Mouse (Mus musculus): ENCODE results near the gene Dixdc1. TPM values are rescaled to one million over a fixed set of nuclear protein-coding genes. Genes with fewer than 3 reads are reported as not detected.

The Dixdc1 gene
- total RNA-seq, 2 experiments from 2014 or later: 9.9 to 10.1 TPM

DNA sequence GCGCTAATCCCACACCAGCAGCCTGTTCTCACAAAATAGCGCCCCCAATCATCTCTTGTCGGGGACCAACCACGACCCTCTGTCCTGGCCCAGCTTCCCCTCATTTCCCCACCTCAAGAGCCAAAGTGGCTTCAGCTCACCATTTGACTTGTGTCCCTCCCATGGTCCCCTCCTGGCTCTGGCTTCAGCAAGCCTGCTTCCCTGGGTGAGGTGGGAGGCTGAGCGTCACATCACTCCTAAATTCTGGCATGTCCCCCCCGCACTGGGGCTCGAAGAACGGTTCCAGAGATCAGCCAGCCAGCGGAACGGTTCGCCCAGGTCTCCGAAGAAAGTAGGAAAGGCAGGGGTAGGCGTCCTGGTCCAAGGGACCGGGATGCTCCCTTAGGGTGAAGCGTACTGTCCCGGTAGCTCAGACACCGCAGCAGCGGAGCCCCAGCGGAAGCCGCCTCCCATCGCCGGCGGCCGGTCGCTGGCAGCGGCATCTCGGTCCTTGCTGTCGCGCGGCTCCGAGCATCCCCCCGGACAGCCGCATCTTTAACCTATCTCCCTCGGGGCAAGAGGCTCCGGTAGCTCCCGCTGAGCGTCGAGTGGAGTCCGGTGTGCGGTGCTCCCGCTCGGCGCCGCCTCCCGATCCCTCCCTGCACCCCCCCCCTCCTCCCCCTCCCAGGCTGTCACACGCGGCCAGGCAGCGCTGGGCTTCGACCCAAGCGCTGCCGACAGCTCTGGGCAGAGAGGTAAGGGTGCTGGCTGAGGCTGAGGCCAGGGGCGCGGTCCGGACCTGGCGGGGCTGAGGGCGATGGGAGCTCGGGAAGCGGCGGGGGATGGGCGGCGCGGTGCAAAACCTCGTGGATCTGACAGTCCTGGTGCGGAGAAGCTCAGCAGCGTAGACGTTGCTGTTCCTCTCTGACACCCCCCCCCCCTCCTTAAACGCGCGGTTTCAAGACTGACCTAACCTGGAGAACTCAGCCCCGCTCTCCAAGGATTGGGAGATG lies 40.6 kb downstream of the Dixdc1 start:
- peak; percentile 39 for DNase-seq

DNA sequence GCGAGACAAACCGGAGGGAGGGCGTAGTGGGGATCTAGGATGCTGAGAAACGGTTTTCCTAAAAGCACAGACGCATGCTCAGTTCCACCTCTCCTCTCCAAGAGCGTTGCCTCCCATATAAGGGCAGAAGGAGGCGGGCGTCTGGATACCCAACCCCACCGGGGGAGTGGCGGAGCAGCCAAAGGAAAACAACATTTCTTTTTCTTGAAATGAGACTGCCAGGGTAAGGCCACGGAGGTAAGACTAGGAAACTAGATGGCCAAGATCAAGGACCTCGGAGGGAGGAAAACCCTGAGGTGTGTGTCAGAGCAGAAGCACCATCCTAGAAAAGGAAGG lies 41.6 kb downstream of the Dixdc1 start:
- DNase-seq: peak; percentile 74

DNA sequence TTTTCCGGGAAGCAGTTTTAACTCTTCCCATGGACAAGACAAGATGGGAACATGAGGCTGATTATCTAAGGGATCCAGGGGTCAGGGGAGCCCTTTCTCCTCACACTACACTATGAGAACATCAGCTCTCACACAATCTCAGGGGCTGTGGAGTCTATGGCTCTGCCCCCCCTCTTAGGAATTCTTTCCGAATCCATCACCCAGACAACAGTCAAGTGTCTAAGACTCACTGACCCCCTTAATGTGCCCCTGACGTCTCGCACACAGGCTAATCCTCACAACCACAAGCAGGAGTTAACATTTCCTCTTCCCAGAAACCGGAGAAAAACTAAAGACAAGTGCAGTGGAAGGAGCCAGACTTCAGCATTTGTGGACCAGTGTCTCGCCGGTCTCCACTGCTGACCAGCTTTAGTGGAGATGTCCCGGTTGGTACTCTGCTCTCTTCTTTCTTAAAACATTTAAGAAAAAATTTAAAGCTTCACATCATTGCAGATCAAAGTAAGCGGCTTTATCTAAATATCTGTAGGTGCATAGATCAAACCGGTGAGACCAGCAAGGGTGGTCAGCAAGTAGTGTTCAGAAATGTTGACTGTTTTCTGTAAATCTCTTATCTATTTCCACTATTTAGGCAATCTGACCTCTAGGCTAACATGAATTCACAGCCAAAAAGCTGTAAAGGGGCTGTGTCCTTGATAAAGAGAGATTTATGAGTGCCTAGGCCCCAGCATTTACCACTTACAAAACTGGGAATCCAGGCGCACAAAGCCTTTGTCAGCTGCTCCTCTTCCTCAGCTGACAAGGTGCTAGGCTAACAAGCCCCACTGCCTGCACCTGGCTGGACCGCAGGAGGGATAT lies 42.2 kb downstream of the Dixdc1 start:
- DNase-seq: no peak

DNA sequence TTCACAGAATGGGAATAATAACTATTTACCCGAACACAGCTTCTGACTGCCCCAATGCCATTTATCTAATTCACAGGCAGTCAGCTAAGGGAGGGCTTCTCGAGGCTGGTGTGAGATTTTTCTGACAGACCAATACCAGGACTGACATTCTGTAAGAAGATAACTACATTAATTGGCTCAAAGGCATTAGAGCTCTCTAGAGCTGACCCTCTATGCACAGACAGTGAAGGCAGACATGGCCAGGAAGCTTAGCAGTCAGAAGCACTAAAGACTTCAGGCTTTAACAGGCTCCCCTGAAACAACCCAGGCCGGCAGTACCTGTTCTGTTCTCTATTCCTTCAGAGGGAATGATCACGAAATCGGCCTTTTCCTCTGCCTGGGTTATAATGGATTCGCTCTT lies 44.2 kb downstream of the Dixdc1 start:
- no peak for DNase-seq

DNA sequence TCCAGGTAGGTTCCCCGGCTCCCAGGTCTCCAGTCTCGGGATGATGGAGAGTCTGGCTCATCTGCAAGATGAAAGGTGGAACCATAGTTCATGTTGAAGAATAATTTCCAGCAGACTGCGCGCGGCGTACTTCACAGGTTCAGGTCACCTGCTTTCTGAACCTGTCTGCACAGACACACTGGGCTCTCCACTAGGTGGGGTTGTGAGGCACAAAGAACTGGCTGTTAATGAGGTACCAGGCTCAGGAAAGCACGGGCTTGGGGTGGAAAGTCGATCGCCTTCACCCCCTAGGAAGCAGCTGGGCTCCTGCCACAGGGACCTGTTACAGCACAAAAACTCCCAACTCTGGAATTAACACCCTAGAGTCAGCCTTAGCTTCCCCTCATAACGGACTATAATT lies 45.7 kb downstream of the Dixdc1 start:
- peak; percentile 57 for DNase-seq

DNA sequence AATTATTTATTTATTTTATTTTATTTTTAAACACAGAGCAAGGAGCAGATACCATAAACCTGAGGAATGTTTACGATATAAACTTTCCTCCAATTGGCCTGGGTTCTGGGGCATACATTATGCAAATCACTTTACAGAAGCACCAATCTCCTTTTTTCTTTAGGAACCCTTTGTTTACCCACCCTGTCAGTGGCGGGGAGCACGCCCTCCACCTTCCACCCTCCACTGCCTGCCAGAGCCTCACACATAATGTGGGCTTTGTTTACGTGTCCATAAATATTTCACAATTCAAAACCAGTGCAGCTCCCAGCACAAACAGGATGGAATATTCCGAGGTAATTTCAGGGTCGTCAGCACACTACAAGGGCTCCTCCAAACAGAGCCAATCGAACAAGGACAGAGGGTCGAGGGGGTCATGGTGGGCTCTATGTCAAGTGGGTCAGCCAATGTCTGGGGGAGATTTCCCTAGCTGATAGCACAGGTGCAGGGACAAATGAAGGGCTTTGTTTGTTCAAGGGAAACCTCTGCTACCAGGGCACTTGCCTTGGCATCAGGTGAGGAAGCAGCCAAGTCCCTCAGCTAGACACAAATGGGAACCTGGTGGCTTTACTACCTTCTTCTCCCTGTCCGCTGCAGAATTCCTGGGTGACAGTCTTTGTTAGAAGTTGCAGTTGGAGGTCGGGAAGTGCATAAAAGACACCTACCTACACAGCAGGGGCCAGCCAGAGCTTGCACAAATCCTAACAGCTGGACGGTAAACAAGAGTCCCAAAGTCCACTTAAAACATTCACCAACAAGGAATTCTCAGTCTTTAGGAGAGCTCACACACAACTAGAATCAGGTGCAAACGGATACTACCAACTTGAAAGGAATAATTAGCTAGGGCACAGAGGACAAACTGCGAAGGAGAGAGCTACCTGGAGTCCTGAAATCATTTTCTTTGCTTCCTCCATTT lies 46.4 kb downstream of the Dixdc1 start:
- no peak for DNase-seq

DNA sequence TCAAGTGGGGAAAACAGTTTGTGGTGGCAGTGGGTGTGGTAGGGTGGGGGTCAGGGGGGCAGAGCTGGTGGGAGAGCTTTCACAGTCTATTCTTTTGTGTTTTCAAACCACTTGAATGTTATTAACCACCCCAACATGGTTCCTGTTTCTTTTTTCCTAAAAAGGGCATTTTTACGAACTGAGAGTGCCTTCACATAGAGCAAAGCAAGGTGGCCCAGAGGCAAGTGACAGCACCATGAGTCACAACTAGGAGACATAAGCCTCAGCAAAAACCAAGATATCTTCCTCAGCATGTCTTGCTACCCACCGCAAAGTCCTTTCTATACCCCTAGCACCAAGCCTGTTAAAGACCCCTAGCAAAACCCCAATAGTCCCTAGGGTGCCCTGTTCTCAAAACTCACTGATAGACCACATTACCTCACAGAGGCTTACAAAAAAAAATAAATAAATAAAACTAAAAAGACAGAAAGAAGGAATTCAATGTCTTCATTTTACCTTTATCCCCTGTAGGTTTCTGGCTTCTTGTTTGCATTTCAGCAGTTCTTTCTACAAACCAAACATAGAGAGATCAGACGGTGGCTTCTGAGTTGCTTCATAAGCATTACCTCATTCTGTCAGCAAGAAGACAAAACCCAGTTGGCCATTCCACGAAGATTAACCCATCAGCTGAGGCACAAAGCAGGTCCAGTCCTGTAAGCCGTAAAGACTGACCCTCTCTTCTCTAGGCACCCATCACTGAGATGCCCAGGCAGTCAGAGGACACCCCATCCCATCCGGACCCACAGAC lies 52.3 kb downstream of the Dixdc1 start:
- no peak for DNase-seq

DNA sequence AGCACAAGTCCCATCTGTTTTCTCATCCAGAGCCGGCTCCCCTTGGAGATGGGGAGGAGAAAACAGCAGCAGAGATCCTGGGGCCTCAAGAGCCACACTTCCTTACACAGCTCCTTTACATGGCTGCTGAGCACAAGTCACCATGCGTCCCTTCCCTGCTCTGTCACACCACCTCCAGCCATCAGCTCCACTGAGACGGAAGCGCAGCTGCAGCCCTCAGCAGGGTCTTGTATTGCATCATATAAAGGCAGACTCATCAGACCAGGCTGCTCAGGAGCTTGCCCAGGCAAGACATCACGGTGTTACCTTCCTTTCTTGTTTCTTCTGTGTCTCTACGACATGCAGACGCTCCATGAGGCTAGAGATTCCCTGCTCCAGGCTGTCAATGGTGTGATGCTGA lies 57.6 kb downstream of the Dixdc1 start:
- DNase-seq: no peak

DNA sequence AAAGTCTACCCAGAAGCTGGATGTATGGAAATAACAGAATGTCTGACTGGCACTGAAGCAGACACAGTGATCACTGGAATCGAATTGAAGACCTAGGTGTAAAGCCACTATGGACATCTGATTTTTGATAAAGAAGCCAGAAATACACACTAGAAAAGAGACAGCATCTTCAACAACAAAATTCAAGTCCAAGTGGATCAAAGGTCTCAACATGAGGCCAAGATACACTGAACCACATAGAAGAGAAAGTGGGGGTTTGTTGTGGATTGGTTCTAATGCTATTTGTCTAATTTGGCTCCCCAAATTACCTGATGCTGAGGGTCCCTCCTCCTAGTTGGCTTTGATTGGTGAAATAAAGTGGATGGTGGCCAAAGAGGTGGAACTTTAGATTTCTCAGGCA lies 59.9 kb downstream of the Dixdc1 start:
- no peak for DNase-seq

DNA sequence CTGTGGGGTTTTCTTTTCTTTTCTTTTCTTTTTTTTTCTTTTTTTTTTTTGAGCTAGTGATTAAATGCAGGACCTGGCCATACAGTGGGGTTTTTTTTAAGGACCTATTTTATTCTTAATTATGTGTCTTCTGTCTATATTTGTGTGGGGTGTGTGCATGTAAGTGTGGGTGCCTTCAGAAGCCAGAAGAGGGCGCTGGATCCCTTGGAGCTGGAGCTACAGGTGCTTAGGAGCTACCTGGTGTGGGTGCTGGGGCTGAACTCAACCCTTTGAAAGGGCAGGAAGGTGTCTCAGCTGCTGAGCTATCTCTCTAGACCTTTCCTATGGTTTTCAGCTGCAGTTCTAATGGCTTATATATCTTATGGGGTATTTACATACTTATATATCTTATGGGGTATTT lies 64.5 kb downstream of the Dixdc1 start:
- DNase-seq: no peak

DNA sequence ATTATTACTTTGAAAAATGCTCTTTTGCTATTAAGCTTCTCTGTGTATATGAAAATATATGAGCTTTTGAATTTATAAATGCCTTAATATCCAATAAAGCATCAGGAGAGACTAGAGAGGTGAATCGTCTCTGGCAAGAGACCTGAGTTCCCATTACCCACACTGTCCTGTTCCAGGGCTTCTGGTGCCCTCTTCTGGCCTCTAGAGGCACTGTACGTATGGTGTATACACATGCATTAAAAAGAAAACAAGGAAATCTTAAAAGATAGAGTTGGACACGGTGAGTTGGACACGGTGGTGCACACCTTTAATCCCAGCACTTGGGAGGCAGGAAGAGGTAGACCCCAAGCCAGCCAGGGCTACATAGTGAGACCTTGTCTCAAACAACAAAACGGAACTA lies 68.6 kb downstream of the Dixdc1 start:
- peak; percentile 61 for DNase-seq

DNA sequence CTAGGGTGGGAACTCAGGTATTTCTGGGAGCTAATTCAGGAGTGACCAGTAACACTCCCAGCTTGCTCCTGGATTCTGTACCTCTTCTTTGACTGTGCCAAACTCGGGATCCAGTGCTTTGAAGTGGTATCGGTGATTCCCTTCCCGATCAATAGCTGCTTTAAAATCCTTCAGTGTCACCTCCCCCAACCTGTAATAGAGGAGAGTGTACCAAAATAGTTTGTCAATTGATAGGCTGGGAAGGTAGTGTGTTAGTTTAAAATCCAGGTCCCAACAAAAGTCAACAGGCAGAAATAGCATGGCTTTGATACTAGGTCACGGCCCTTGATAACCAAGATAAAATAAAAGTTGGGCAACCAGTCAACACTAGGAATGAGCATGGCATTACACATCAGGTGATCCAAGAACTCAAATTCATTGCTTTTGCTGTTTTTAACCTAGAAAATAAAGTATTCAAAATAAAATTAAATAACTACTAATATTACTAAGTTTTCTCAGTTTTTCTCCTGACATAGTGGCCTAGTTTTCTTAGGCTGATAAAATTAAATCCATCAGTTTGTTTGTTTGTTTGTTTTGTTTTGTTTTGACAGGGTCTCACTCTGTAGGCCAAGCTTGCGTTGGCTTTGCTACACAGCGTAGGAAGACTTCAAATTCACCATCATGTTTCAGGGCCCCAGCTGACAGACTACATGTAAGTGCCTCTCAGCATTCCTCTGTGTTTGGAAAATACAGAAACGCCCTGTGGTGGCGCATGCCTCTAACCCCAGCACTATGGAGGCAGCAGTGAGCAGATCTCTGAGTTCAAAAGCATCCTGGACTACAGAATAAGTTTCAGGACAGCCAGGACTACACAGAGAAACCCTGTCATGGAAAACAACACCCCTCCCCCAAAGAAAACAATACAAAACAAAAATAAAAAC lies 71.5 kb downstream of the Dixdc1 start:
- DNase-seq: no peak

DNA sequence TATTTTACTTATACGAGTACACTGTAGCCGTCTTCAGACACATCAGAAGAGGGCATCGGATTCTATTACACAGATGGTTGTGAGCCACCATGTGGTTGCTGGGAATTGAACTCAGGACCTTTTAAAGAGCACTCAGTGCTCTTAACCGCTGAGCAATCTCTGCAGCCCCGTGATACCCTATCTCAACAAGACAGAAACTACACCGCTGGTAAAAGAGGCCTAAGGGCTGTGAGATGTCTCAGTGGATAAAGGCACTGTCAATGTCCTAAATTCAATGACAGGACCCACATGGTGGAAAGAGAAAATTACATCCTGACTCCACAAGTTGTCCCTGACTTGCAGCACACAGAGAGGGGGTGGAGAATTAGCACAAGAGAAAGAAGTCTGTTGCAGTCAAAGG lies 72.9 kb downstream of the Dixdc1 start:
- no peak for DNase-seq

DNA sequence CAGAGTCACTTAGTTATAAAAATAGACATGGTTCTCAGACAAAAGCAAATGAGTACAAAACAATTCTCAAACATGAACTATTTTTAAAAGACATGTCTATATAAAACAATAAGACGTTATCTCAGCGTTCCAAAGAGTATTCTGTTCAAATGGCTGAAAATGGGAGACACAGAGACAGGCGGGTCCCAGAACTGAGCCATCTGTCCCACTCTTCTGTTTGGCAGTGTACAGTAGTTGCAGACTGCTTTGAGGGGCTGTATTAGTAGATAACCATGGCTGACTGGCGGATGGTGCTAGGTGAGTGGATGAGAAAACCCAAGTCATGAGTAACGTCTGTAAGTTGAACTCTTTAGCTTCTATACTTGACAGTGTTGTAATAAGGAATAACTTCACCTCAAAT lies 74.5 kb downstream of the Dixdc1 start:
- DNase-seq: no peak

DNA sequence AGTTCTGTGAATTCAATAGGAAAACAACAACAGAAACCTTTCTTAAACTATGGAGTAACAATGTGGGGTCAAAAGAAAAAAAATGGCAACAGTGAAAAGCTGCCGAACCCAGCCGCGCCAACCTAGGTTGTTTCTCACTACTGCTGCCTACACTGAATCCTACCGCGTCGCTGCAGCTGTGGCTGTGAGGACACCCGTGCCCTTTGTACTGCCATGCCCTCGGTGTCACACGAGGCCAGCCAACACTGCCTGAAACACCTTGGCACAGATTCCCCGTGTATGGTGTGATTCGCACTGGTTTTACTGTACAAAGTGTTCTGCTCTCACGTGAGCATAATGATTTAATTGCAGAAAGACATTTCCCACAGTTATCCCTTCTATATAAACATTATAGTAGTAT lies 78.9 kb downstream of the Dixdc1 start:
- peak; percentile 49 for DNase-seq

DNA sequence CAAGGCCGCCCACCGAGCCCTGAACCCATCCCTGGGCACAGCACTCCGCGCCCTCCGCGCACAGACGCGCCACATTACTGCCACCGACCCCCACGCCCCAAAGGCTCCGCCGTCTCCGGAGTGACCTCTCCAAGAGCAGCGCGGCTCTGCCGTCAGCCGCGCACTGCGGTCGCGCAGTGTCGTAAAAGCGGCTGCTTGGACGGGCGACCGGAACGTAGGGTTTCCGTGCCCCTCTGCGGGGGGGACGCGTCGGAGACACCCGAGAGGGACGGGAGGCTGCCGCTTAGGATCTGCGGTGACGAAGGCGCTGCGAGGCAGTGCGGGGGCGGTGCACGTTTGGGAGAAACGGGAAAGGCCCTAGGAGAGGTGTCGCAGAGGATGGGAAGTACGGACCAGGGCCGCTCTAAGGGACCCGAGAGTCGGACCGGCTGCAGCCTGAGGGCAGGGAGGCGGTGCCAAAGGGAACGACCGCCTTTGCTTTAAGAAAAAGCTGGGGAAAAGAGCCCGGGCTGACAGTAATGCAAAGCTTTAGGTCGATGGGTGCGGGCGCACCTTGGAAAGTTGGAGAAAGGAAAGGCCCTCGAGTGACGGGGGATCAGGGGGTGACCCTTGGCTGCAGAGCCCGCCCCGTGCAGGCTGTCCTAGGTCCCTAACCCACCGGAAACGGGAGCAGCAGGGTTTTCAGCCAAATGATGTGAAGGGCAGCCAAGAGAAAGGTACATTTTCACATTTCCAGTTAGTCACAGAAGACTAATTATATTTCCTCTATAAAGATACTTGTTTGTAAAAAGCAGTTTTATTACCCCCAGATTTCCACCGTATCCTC lies 79.7 kb downstream of the Dixdc1 start, which contains the start of gene Dlat:
Dlat (minus strand) TSS at position 389 of the 826 bp plus-strand sequence.
- peak; percentile 86 for DNase-seq

DNA sequence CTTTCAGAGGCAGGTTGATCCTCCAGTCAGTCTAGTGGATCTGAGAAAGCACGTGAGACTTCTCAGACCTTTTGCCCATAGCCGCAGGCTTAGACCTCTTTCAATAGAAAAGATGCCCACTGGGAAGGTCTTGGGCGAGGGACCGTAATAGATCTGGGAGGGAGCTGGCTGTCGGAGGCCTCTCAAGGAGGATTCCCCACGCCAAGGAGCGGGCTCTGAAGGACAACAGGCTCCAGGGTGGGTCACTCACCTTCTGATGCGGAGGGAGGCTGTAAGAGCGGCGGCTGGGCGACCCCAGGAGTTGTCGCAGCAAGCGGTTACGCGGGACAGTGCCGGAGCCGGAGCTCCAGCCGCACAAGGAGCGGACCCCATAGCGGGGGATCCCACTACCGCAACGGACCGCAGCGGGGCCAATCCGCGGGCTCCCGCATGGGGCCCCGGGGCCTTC lies 80.4 kb downstream of the Dixdc1 start:
- DNase-seq: no peak

DNA sequence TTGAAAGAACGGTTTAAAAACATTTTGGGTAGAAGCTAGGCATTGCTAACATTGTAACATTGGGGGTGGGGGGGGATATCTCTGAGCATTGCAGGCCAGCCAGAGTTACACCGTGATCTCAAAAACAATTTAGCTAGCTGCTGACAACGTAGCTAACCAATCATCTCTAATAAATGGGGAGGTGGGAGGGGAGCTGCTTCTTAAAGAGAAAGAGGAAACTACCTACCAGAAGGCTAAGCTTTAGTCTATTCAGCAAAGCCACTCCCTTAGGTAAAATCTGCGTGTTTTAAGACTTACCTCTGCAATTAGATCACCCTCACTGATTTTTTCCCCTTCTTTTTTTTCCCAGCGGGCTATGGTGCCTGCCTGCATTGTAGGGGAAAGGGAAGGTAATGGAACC lies 80.9 kb downstream of the Dixdc1 start:
- DNase-seq: no peak

DNA sequence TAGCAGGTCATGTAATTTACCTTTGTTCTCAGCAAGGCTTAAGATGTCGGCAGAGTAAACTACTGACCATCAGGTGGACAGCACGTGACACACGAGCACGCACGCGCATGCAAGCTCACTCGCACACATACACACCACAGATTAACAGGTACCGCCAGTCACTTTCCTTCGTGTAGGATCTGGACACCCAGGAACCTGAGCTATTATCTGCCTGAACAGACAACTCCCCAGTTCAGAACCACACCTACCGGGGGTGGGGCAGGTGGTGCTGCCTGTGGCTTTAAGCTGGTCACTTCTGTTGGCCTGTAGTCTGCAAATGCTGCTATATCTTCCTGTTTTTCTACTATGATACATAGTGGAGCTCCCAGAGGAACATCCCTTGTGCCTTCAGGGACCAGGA lies 88.8 kb downstream of the Dixdc1 start:
- DNase-seq: no peak
